Mouse (Mus musculus): ENCODE data around the gene Ctbs. TPM values are rescaled to one million over a fixed set of nuclear protein-coding genes. Genes with fewer than 3 reads are reported as not detected.
"Not testable (repeated sequence)": the region's sequence is repeated elsewhere in the genome, so short reads cannot be mapped to it uniquely, and the experiment has no call there.

The Ctbs gene
- polyA plus RNA-seq, 1 experiment from 2014 or later = 8.3 TPM

DNA sequence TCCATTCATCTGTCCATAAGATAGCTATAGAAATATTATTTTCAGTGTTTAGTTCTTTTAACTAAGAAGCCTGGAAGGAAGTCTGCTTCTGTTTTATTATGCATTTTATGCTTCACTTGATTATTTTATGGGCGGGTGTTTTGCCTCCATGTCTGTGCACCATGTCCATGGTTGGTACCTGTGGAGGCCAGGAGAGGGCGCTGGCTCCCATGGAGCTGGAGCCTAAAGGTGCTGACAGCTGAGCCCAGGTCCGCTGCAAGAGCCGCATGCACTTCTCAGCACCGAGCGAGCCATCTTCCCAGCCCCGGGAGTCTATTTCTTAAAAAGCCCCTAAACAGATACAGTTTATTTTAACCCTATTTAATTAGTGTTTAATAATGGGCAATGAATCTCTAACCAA, 25.9 kb upstream of the Ctbs start:
- peak; percentile 50 for TF ChIP-seq CTCF (IDR thresholded peaks at IDR 0.05; ENCODE audit: low read depth)
- no peak overlapping the region for H3K4me3 ChIP-seq (ENCODE audit: low read depth, low read length)
- H3K36me3 ChIP-seq (ENCODE audit: control insufficient read depth, insufficient read depth) = peaks cover 62% of the 10 kb centered on the region
- H3K9ac ChIP-seq (ENCODE audit: low read depth, low read length) = no peak overlapping the region
- no peaks in the 10 kb centered on the region for H3K27me3 ChIP-seq (replicated peaks; ENCODE audit: control insufficient read depth, insufficient read depth, low read length)
- no peak overlapping the region for H3K27ac ChIP-seq (ENCODE audit: low read depth, low read length)
- H3K4me1 ChIP-seq (replicated peaks; ENCODE audit: control insufficient read depth, insufficient read depth, low read length) = no peaks in the 10 kb centered on the region
- 85% methylated on average over 7 of the region's 7 CpGs for whole genome bisulfite sequencing
- ATAC-seq = no peak; the same call in 1 of the 2 replicates
- H3K9me3 ChIP-seq (ENCODE audit: control insufficient read depth) = no peaks in the 10 kb centered on the region
- H3K4me2 ChIP-seq (replicated peaks; ENCODE audit: low read depth) = no peak overlapping the region

GRCm38 (mm10) chr3:146424306-146424900, 25.2 kb upstream of the Ctbs start:
- Histone ChIP-seq H3K27ac (ENCODE audit: low read depth, low read length) (no peak overlapping the region), H3K27me3 (replicated peaks; ENCODE audit: control insufficient read depth, insufficient read depth, low read length) (no peaks in the 10 kb centered on the region), H3K4me1 (replicated peaks; ENCODE audit: control insufficient read depth, insufficient read depth, low read length) (no peaks in the 10 kb centered on the region), H3K4me3 (ENCODE audit: low read depth, low read length) (no peak overlapping the region), H3K9me3 (ENCODE audit: control insufficient read depth) (no peaks in the 10 kb centered on the region), H3K36me3 (ENCODE audit: control insufficient read depth, insufficient read depth) (peaks cover 62% of the 10 kb centered on the region), H3K9ac (ENCODE audit: low read depth, low read length) (no peak overlapping the region; the same call in 1 of the 2 replicates), H3K4me2 (replicated peaks; ENCODE audit: low read depth) (no peak overlapping the region)
- WGBS = 67% methylated on average over 7 of the region's 7 CpGs
- TF ChIP-seq CTCF (IDR thresholded peaks at IDR 0.05; ENCODE audit: low read depth) = no peak
- ATAC-seq = no peak

GRCm38 (mm10) chr3:146425902-146426301, 23.7 kb upstream of the Ctbs start:
- Histone ChIP-seq H3K4me2 (replicated peaks; ENCODE audit: low read depth) (no peak overlapping the region), H3K27ac (ENCODE audit: low read depth, low read length) (no peak overlapping the region), H3K27me3 (replicated peaks; ENCODE audit: control insufficient read depth, insufficient read depth, low read length) (no peaks in the 10 kb centered on the region), H3K4me3 (ENCODE audit: low read depth, low read length) (no peak overlapping the region), H3K4me1 (replicated peaks; ENCODE audit: control insufficient read depth, insufficient read depth, low read length) (no peaks in the 10 kb centered on the region), H3K36me3 (ENCODE audit: control insufficient read depth, insufficient read depth) (peaks cover 55% of the 10 kb centered on the region), H3K9ac (ENCODE audit: low read depth, low read length) (no peak overlapping the region), H3K9me3 (ENCODE audit: control insufficient read depth) (no peaks in the 10 kb centered on the region)
- WGBS = 85% methylated on average over 7 of the region's 7 CpGs
- no peak for ATAC-seq
- no peak for TF ChIP-seq CTCF (IDR thresholded peaks at IDR 0.05; ENCODE audit: low read depth)

- ATAC-seq = peak; percentile 59; the same call in 1 of the 2 replicates
- Histone ChIP-seq H3K27ac (ENCODE audit: low read depth, low read length) (no peak overlapping the region), H3K4me3 (ENCODE audit: low read depth, low read length) (no peak overlapping the region), H3K36me3 (ENCODE audit: control insufficient read depth, insufficient read depth) (peaks cover 59% of the 10 kb centered on the region), H3K27me3 (replicated peaks; ENCODE audit: control insufficient read depth, insufficient read depth, low read length) (no peaks in the 10 kb centered on the region), H3K4me1 (replicated peaks; ENCODE audit: control insufficient read depth, insufficient read depth, low read length) (no peaks in the 10 kb centered on the region), H3K9me3 (ENCODE audit: control insufficient read depth) (no peaks in the 10 kb centered on the region), H3K9ac (ENCODE audit: low read depth, low read length) (no peak overlapping the region), H3K4me2 (replicated peaks; ENCODE audit: low read depth) (no peak overlapping the region)
- no peak for TF ChIP-seq CTCF (IDR thresholded peaks at IDR 0.05; ENCODE audit: low read depth)
- 79% methylated on average over 8 of the region's 8 CpGs for WGBS
These were observed 23.1 kb upstream of the Ctbs start for GRCm38 (mm10) chr3:146426489-146426888.

GRCm38 (mm10) chr3:146433063-146433462, 16.5 kb upstream of the Ctbs start:
- not testable (repeated sequence) for ATAC-seq; H3K27ac ChIP-seq (ENCODE audit: low read depth, low read length); H3K9ac ChIP-seq (ENCODE audit: low read depth, low read length); H3K4me2 ChIP-seq (replicated peaks; ENCODE audit: low read depth); H3K9me3 ChIP-seq (ENCODE audit: control insufficient read depth); H3K4me3 ChIP-seq (ENCODE audit: low read depth, low read length); H3K4me1 ChIP-seq (replicated peaks; ENCODE audit: control insufficient read depth, insufficient read depth, low read length); H3K27me3 ChIP-seq (replicated peaks; ENCODE audit: control insufficient read depth, insufficient read depth, low read length)
- 85% methylated on average over 10 of the region's 11 CpGs for WGBS
- H3K36me3 ChIP-seq (ENCODE audit: control insufficient read depth, insufficient read depth) = peaks cover 75% of the 10 kb centered on the region

DNA sequence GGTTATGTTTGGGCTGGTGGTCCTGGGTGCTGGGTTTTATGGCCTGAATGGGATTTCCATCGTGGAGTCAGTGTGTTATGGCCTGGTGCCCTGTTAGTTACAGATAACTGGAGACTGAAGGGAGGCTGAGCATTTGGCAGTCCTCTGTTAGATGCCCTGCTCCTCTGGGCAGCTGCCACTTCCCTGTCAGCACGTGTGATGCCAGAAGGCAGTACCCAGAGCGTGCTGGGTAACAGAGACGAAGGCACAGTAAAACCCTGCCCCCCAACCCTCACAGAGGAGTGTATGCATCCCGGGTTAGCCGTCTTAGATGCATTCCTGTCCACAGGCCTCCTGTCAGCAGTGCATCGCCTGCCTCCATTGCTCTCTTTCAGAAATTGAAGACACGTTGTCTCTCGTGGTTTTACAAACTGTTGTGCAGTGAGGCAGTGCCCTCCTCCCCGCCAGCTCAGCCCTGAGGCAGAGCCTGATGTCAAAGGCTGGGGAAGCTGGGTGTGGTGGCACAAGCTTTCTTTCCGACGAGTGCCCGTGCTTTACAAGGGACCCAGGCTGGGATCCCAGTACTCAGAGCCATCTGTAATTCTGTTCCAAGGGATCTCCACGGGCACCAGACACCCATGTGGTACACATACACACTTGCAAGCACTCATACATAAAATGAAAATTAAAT, 15.8 kb upstream of the Ctbs start:
- TF ChIP-seq CTCF (IDR thresholded peaks at IDR 0.05; ENCODE audit: low read depth) = no peak
- H3K4me1 ChIP-seq (replicated peaks; ENCODE audit: control insufficient read depth, insufficient read depth, low read length) = no peaks in the 10 kb centered on the region
- H3K9me3 ChIP-seq (ENCODE audit: control insufficient read depth) = no peaks in the 10 kb centered on the region
- no peak overlapping the region for H3K4me2 ChIP-seq (replicated peaks; ENCODE audit: low read depth)
- no peak overlapping the region for H3K4me3 ChIP-seq (ENCODE audit: low read depth, low read length)
- H3K9ac ChIP-seq (ENCODE audit: low read depth, low read length) = no peak overlapping the region
- no peak for ATAC-seq
- peaks cover 74% of the 10 kb centered on the region for H3K36me3 ChIP-seq (ENCODE audit: control insufficient read depth, insufficient read depth)
- H3K27me3 ChIP-seq (replicated peaks; ENCODE audit: control insufficient read depth, insufficient read depth, low read length) = no peaks in the 10 kb centered on the region
- WGBS = 90% methylated on average over 14 of the region's 14 CpGs
- no peak overlapping the region for H3K27ac ChIP-seq (ENCODE audit: low read depth, low read length)
